Mouse (Mus musculus) ES-Bruce4 (cell line): ENCODE data around the gene Krtcap3. TPM values are rescaled to one million over a fixed set of nuclear protein-coding genes. Genes with fewer than 3 reads are reported as not detected.

Experiments
- H3K27ac ChIP-seq: 2 replicates; pipeline ENCODE4 v1.5.1; 2012; ENCODE audit warnings: low read length, inconsistent platforms; ENCODE audit not compliant: insufficient read depth
- H3K27me3 ChIP-seq: 2 replicates; pipeline ENCODE4 v1.6.1; 2012; ENCODE audit warnings: mild to moderate bottlenecking, low read length, inconsistent platforms; ENCODE audit not compliant: control insufficient read depth, poor library complexity, insufficient read depth, severe bottlenecking
- H3K36me3 ChIP-seq: 2 replicates; pipeline ENCODE4 v1.6.1; 2012; ENCODE audit warnings: inconsistent platforms, mild to moderate bottlenecking, low read length, moderate library complexity; ENCODE audit not compliant: control insufficient read depth, poor library complexity, insufficient read depth, severe bottlenecking
- H3K4me1 ChIP-seq: one replicate; pipeline ENCODE4 v1.8.1; 2011; ENCODE audit warnings: low read length; ENCODE audit not compliant: control insufficient read depth, insufficient read depth
- H3K4me3 ChIP-seq: 2 replicates; pipeline ENCODE4 v1.5.1; 2011; ENCODE audit warnings: low read depth, mild to moderate bottlenecking, low read length
- H3K9ac ChIP-seq: 2 replicates; pipeline ENCODE4 v1.6.1; 2012; ENCODE audit warnings: low read depth, mild to moderate bottlenecking, inconsistent platforms; ENCODE audit not compliant: poor library complexity, severe bottlenecking
- H3K9me3 ChIP-seq: replicated peaks from 2 replicates; pipeline ENCODE4 v1.6.1; 2012; ENCODE audit warnings: mild to moderate bottlenecking, low read length, inconsistent platforms; ENCODE audit not compliant: control insufficient read depth, poor library complexity, insufficient read depth, severe bottlenecking
- CTCF ChIP-seq: IDR thresholded peaks from one replicate; pipeline ENCODE4 v1.8.1; 2011; ENCODE audit warnings: low read depth, low read length
- EP300 ChIP-seq: IDR thresholded peaks from 2 replicates; pipeline ENCODE4 v1.6.1; 2011; ENCODE audit warnings: low read depth, low read length; ENCODE audit not compliant: insufficient read depth
- POLR2A ChIP-seq: IDR thresholded peaks from one replicate; pipeline ENCODE4 v1.8.1; 2011; ENCODE audit warnings: low read length; ENCODE audit not compliant: insufficient read depth
- polyA plus RNA-seq: library from polyadenylated mRNA; stranded (reverse); fragments of >200 nt; gene quantifications from 2 replicates; pipeline ENCODE4 v1.2.4, GENCODE M21; 2011; ENCODE audit warnings: low read depth; ENCODE audit not compliant: missing spikeins, insufficient read depth, insufficient read length

Gene Krtcap3
- polyA plus RNA-seq, 1 experiment = 17.4 TPM

GRCm38 (mm10) chr5:31291361-31291688, 39.8 kb downstream of the Krtcap3 start:
- H3K4me1 ChIP-seq = peaks cover 1% of the 10 kb centered on the region

GRCm38 (mm10) chr5:31294964-31295605, 43.6 kb downstream of the Krtcap3 start:
- Histone ChIP-seq H3K4me3 (peak overlapping the region; percentile 74), H3K4me1 (peaks cover under 1% of the 10 kb centered on the region), H3K9ac (peak overlapping the region; percentile 94), H3K27me3 (no peaks in the 10 kb centered on the region), H3K27ac (no peak overlapping the region), H3K36me3 (no peaks in the 10 kb centered on the region), H3K9me3 (no peaks in the 10 kb centered on the region)
- no peak for TF ChIP-seq CTCF
- TF ChIP-seq EP300 = no peak
- no peak for TF ChIP-seq POLR2A

More at GRCm38 (mm10) chr5:31291361-31291688, 39.8 kb downstream of the Krtcap3 start:
- Histone ChIP-seq H3K4me3 (peak overlapping the region; percentile 87), H3K9ac (peak overlapping the region; percentile 38), H3K9me3 (no peaks in the 10 kb centered on the region), H3K27me3 (no peaks in the 10 kb centered on the region), H3K36me3 (no peaks in the 10 kb centered on the region), H3K27ac (peak overlapping the region; percentile 16; the same call in 1 of the 2 replicates)
- TF ChIP-seq POLR2A = peak; percentile 13
- TF ChIP-seq EP300 = no peak

- no peaks in the 10 kb centered on the region for H3K27me3 ChIP-seq
- peak within 1 kb of the TSS; percentile 74 for H3K4me3 ChIP-seq
- H3K9ac ChIP-seq = peak within 1 kb of the TSS; percentile 94
- TF ChIP-seq CTCF (no peak), POLR2A (no peak), EP300 (no peak)
- no peaks in the 10 kb centered on the region for H3K36me3 ChIP-seq
- H3K27ac ChIP-seq = no peak within 1 kb of the TSS
- no peaks in the 10 kb centered on the region for H3K4me1 ChIP-seq
- H3K9me3 ChIP-seq = no peaks in the 10 kb centered on the region
Observed at GRCm38 (mm10) chr5:31295606-31296141, 44.2 kb downstream of the Krtcap3 start, which contains the start of gene Fndc4. Gene Fndc4 (minus strand): TSS chr5:31296080.

GRCm38 (mm10) chr5:31297047-31297757, 45.7 kb downstream of the Krtcap3 start, which contains the start of gene Gckr:
Gene Gckr (plus strand): TSS chr5:31297443.
- Histone ChIP-seq H3K4me3 (no peak within 1 kb of the TSS), H3K27ac (no peak within 1 kb of the TSS), H3K9me3 (no peaks in the 10 kb centered on the region), H3K27me3 (no peaks in the 10 kb centered on the region), H3K9ac (no peak within 1 kb of the TSS), H3K4me1 (no peaks in the 10 kb centered on the region), H3K36me3 (no peaks in the 10 kb centered on the region)
- no peak for TF ChIP-seq CTCF
- TF ChIP-seq POLR2A = no peak
- TF ChIP-seq EP300 = no peak

GRCm38 (mm10) chr5:31297981-31298380, 46.5 kb downstream of the Krtcap3 start:
- Histone ChIP-seq H3K27me3 (no peaks in the 10 kb centered on the region), H3K27ac (no peak overlapping the region), H3K36me3 (no peaks in the 10 kb centered on the region), H3K9me3 (no peaks in the 10 kb centered on the region), H3K9ac (no peak overlapping the region), H3K4me1 (no peaks in the 10 kb centered on the region), H3K4me3 (no peak overlapping the region)
- no peak for TF ChIP-seq POLR2A

GRCm38 (mm10) chr5:31298486-31298885, 47.0 kb downstream of the Krtcap3 start:
- Histone ChIP-seq H3K27ac (no peak overlapping the region), H3K4me3 (no peak overlapping the region), H3K27me3 (no peaks in the 10 kb centered on the region; the same call in 1 of the 2 replicates), H3K9ac (no peak overlapping the region), H3K9me3 (no peaks in the 10 kb centered on the region), H3K4me1 (no peaks in the 10 kb centered on the region), H3K36me3 (no peaks in the 10 kb centered on the region)
- no peak for TF ChIP-seq EP300
